Mouse (Mus musculus) lung, postnatal 10 days (tissue): ENCODE data around the gene Bin2.
"Not testable (repeated sequence)": the region's sequence is repeated elsewhere in the genome, so short reads cannot be mapped to it uniquely, and the experiment has no call there.

ENCODE experiments used
- DNase-seq: peaks from one replicate; pipeline ENCODE4 v3.0.0; 2021

Gene Bin2

GRCm38 (mm10) chr15:100642451-100642850 is 26.9 kb downstream of the Bin2 start:
- no peak for DNase-seq

- DNase-seq = no peak
Measured at GRCm38 (mm10) chr15:100641226-100641810, 28.0 kb downstream of the Bin2 start.

GRCm38 (mm10) chr15:100639972-100640750 is 29.2 kb downstream of the Bin2 start:
- DNase-seq = no peak

DNA sequence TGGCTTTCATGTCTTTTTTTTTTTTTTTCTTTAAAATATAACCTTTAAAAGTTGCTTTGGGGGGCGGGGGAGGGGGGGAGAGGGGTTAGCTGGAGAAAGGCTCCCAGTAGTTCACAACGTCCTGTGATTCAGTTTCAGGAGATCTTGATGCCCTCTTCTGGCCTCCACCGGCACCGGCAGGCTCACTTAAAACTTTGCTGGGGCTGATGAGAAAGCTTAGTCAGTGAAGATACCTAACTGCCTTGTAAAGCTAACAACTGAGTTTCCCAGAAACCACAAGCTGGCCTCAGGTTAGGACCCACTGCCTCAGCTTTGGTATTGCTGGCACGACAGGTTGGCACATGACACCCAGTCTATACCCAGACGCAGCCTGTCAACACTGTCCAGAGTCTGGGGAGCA is 31.7 kb downstream of the Bin2 start:
- DNase-seq = peak; percentile 67

GRCm38 (mm10) chr15:100636700-100637501 is 32.5 kb downstream of the Bin2 start, which contains the start of gene Smagp:
Gene Smagp, minus strand, starts transcription at chr15:100636940.
- DNase-seq = peak; percentile 73

- DNase-seq = no peak
Measured at GRCm38 (mm10) chr15:100635851-100636645, 33.3 kb downstream of the Bin2 start.

DNA sequence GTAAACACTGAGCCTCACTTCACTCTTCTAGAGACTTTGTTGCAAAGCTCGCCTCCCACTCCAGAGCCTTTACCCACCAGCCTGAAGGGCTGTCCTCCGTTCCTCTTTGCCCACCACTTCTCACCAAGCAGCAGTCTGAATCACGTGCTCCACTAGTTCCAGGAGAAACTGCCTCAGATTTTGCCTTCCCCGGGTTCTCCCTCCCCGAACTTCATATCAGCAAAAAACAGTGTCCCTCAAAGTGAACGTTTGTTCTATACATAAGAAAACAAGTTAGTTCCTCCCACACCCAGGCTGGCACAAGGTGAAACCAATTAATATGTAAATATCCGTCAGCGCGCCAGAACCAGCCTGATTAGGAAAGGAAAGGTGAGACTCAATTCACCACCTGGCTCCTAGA is 34.1 kb downstream of the Bin2 start:
- no peak for DNase-seq

- no peak for DNase-seq
Measured at GRCm38 (mm10) chr15:100633341-100633740, 36.0 kb downstream of the Bin2 start.

DNA sequence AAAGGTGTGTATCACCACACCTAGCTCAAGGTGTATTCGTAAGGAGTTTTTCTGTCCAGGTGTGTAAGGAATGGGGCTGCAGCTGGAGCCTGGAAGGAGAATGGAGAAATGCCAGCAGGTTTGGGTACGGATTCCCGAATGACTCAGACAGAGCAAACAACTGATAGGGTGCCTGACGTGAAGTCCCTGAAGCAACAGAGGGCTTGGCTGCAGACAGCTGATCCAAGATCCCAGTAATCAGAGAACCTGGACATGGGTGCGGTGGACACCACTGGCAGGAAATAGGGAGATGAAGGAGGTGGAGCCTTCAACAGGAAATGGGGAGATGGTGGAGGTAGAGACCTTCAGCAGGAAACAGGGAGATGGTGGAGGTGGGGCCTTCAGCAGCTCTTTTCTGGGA is 37.0 kb downstream of the Bin2 start:
- DNase-seq = no peak

- no peak for DNase-seq
Measured at GRCm38 (mm10) chr15:100631454-100632170, 37.7 kb downstream of the Bin2 start.

DNA sequence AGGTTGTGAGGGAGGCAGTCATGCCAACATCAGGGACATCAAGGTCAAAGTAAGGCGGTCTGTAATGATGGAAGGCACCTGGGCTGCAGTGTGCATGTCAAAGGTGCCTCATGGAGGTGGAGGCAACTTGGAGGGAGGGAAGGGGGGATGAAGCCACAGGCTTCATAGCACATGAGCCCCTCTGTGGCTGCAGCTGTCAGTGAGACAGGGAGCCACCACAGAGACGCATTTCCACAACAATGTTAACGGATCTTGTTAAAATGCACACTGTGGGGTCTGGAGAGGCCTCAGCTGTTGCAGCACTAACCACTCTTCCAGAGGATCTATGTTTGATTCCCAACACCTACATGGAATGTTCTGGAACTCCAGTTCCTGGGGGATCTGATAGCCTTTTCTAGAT is 39.2 kb downstream of the Bin2 start:
- DNase-seq = no peak

GRCm38 (mm10) chr15:100628797-100629196 is 40.6 kb downstream of the Bin2 start:
- peak; percentile 55 for DNase-seq

GRCm38 (mm10) chr15:100627774-100628370 is 41.5 kb downstream of the Bin2 start:
- peak; percentile 48 for DNase-seq

GRCm38 (mm10) chr15:100627287-100627686 is 42.1 kb downstream of the Bin2 start:
- no peak for DNase-seq

DNA sequence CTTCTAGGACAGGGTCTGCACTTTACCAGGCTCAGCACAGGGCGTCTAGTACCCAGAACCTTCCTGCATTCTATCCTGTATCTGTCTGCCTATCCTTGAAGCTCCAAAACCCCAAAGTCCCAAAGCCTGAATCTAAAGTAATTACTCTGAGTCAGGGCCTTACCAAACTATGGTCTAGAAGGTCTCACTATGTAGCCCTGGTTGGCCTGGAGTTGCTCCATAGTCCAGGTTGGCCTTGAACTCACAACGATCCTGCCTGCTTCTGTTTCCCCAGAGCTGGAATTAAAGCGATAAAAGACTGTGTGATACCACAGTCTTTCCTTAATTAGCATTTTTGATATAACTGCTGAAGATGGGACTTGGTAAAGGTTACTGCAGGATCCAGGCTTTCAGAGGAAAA is 44.9 kb downstream of the Bin2 start:
- DNase-seq = no peak

- DNase-seq = no peak
Measured at GRCm38 (mm10) chr15:100623754-100624153, 45.6 kb downstream of the Bin2 start.

DNA sequence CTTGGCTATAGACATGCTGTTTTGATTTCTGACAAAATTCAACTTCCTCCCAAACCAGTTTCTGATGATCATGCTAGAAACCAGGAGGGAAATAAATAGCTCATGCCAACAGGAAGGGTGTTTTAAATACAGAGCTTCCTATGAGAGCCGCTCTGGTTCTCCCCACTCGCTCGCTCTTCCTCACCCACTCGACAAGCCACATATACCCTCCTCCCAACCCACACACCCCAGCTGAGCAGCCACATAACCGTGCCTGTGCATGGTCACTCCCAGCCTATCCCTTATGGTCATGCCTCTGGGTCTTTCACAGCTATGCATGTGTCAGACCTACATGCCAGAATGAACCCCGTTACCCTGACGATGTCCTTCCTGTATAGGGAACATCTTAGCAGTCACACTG is 47.2 kb downstream of the Bin2 start:
- DNase-seq = peak; percentile 51

DNA sequence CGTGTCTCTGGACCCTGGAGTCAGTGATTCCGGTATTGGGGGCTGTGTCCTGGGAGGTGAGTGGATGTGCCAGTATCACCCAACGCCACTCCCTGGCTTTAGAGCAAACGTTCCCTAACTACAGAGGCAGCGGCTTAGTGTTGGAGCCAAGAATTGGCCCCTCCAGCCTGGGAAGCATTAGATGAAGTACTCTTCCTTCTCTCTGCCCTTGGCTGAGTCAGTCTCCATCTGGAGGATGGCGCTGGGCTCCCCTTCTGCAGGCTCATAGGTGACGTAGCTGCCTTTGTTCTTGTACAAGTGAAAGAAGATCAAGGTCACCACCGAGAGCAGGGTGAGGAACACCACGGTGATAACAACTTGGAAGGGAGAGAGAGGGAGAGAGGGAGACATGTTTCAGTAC is 47.7 kb downstream of the Bin2 start:
- not testable (repeated sequence) for DNase-seq

DNA sequence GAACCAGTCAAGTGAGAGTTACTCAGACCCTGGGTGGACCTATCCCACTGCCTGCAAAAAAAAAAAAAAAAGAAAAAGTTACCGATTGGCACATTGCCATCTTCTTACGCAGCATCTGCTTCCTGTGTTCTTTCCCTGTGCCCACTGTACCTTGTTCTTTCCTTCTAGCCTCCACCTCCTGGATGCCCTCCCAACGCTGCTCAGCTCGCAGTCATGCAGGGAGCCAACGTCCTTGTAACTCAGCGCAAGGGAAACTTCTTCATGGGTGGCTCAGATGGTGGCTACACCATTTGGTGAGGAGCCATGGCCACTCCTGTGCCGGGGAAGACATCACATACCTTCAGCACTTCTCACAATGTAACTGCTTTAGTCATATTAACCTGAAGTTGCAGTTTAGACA is 50.2 kb downstream of the Bin2 start:
- DNase-seq = no peak

DNA sequence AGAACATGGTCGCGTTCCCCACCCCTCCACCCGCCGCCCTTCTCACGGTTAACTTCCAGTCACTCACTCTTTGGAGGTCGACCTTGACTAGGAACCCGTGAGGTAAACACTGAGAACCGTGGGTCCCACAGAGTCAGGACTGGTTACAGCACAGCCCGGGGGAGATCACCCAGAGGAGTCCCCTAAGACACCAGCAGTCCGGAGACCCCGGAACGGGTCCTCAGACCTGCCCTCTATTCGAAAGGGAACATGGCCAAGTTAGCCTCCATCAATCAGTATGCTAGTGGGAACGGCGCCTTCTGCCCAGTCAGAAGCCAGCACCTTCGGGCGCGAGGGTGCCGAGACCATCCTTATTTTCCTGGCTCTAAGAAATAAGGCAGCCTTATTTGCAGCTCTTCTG is 53.1 kb downstream of the Bin2 start:
- DNase-seq = no peak

DNA sequence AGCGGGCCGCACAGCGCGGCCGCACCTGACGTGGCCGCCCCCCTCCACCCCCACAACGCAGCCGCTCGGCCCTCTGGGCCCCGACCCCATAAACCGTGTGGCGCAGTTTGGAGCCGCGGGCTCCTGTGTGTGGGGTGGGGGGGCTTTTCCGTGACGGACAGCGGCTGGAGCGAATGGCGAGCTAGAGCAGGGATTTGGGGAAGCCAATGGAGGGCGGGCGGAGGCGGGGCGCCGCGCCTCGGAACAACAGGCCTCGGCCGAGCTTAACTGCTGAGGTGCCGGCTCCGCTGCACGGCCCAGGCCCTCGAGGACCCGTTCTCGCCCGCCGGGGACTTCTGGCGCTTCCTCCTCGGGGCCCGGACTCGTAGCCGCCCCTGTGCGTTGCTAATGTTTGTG is 53.5 kb downstream of the Bin2 start:
- DNase-seq = peak; percentile 94
